Mouse (Mus musculus) heart, embryonic 16.5 days (tissue): ENCODE results near the gene Lilr4b. TPM values are rescaled to one million over a fixed set of nuclear protein-coding genes. Genes with fewer than 3 reads are reported as not detected.
"Not testable (repeated sequence)": the region's sequence is repeated elsewhere in the genome, so short reads cannot be mapped to it uniquely, and the experiment has no call there.

Experiments used
- ATAC-seq: fragments of 200-750 bp; cut with Nextera tagmentation; replicated peaks from 2 replicates; pipeline ENCODE4 v1.8.0; 2017; ENCODE audit warnings: moderate number of reproducible peaks; ENCODE audit not compliant: insufficient read depth, low FRiP score; ENCODE audit errors: extremely low read depth
- H3K27ac ChIP-seq: fragments of 300-500 bp; sonication (generic); 2 replicates; pipeline ENCODE4 v1.5.1; 2014; ENCODE audit warnings: mild to moderate bottlenecking, low read length, control low read depth, moderate library complexity
- H3K27me3 ChIP-seq: fragments of 300-500 bp; sonication (generic); 2 replicates; pipeline ENCODE4 v1.6.1; 2014; ENCODE audit warnings: low read length, mixed read lengths; ENCODE audit not compliant: control insufficient read depth, insufficient read depth
- H3K36me3 ChIP-seq: fragments of 300-500 bp; sonication (generic); 2 replicates; pipeline ENCODE4 v1.6.1; 2014; ENCODE audit not compliant: control insufficient read depth, insufficient read depth
- H3K4me1 ChIP-seq: fragments of 300-500 bp; sonication (generic); 2 replicates; pipeline ENCODE4 v1.6.1; 2014; ENCODE audit warnings: low read length, mixed read lengths; ENCODE audit not compliant: control insufficient read depth, insufficient read depth
- H3K4me2 ChIP-seq: fragments of 300-500 bp; sonication (generic); 2 replicates; pipeline ENCODE4 v1.6.1; 2014; ENCODE audit warnings: low read depth, mild to moderate bottlenecking, control low read depth, low read length
- H3K4me3 ChIP-seq: fragments of 300-500 bp; sonication (generic); 2 replicates; pipeline ENCODE4 v1.5.1; 2014; ENCODE audit warnings: mild to moderate bottlenecking, control low read depth, low read length
- H3K9ac ChIP-seq: fragments of 300-500 bp; sonication (generic); 2 replicates; pipeline ENCODE4 v1.6.1; 2014; ENCODE audit warnings: low read length, control low read depth
- H3K9me3 ChIP-seq: fragments of 300-500 bp; sonication (generic); replicated peaks from 2 replicates; pipeline ENCODE4 v1.6.1; 2016; ENCODE audit warnings: low read length; ENCODE audit not compliant: control insufficient read depth
- WGBS: fragments of 180-500 bp; shearing (Covaris S2); extraction: QIAGEN DNeasy Blood & Tissue Kit; methylation state at CpG from one replicate; pipeline ENCODE4 v1.1.7; 2014; 5-methylcytosine and 5-hydroxymethylcytosine counted together
- polyA plus RNA-seq: library from polyadenylated mRNA; unstranded; fragments of >200 nt; fragmentation: Nextera tagmentation; extraction: Ambion mirVana; gene quantifications from 2 replicates; pipeline ENCODE4 v1.2.1, GENCODE M21; 2015

Lilr4b gene
- polyA plus RNA-seq, 1 experiment from 2014 or later = 0.87 TPM

GRCm38 (mm10) chr10:51490691-51491090 is 10.3 kb downstream of the Lilr4b start, which contains the start of gene Lilrb4a:
Lilrb4a (plus strand) TSS chr10:51490956.
- no CpG with 5 or more reads among the region's 2 CpGs for WGBS
- ATAC-seq = not testable (repeated sequence)

GRCm38 (mm10) chr10:51520021-51520420 is 39.6 kb downstream of the Lilr4b start:
- Histone ChIP-seq H3K4me2 (no peak overlapping the region), H3K4me1 (no peaks in the 10 kb centered on the region)
- ATAC-seq = no peak

More at GRCm38 (mm10) chr10:51490691-51491090, 10.3 kb downstream of the Lilr4b start, which contains the start of gene Lilrb4a:
- H3K9ac ChIP-seq, H3K4me3 ChIP-seq, H3K27ac ChIP-seq, H3K36me3 ChIP-seq, H3K4me1 ChIP-seq, H3K4me2 ChIP-seq, H3K9me3 ChIP-seq, H3K27me3 ChIP-seq: not testable (repeated sequence)

GRCm38 (mm10) chr10:51521453-51521852 is 41.0 kb downstream of the Lilr4b start:
- no peak overlapping the region for H3K4me2 ChIP-seq
- H3K27ac ChIP-seq = no peak overlapping the region
- no peaks in the 10 kb centered on the region for H3K27me3 ChIP-seq
- no peak for ATAC-seq
- no peaks in the 10 kb centered on the region for H3K9me3 ChIP-seq
- no peak overlapping the region for H3K4me3 ChIP-seq
- no peaks in the 10 kb centered on the region for H3K36me3 ChIP-seq
- H3K4me1 ChIP-seq = no peaks in the 10 kb centered on the region
- no peak overlapping the region for H3K9ac ChIP-seq

More at GRCm38 (mm10) chr10:51520021-51520420, 39.6 kb downstream of the Lilr4b start:
- Histone ChIP-seq H3K9ac (no peak overlapping the region), H3K4me3 (no peak overlapping the region), H3K9me3 (no peaks in the 10 kb centered on the region), H3K27ac (no peak overlapping the region), H3K36me3 (no peaks in the 10 kb centered on the region), H3K27me3 (no peaks in the 10 kb centered on the region)

DNA sequence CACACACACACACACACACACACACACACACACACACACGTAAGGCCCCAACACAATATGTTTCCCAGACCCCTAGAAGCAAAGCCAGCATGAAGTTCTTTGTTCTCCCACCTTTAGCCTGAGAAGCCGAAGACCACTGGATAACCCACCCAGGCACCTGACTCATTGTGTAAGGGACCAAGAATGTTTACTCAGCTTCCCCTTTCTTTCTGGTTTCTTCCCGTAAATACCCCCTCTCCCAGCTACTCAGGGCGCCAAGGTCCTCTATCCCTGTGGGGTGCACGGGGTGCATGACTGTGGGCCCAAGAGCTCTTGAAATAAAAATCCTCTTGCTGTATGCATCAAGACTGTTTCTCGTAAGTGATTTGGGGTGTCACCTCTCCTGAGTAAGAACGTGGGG is 45.7 kb downstream of the Lilr4b start:
- Histone ChIP-seq H3K9me3 (no peaks in the 10 kb centered on the region), H3K27me3 (no peaks in the 10 kb centered on the region), H3K9ac (no peak overlapping the region), H3K4me3 (no peak overlapping the region), H3K4me1 (no peaks in the 10 kb centered on the region), H3K36me3 (no peaks in the 10 kb centered on the region), H3K4me2 (no peak overlapping the region), H3K27ac (no peak overlapping the region)
- 61% methylated on average over 7 of the region's 7 CpGs for whole genome bisulfite sequencing
- ATAC-seq = 0 out of 2 replicates have a peak, but pooled peaks have one; percentile 6

DNA sequence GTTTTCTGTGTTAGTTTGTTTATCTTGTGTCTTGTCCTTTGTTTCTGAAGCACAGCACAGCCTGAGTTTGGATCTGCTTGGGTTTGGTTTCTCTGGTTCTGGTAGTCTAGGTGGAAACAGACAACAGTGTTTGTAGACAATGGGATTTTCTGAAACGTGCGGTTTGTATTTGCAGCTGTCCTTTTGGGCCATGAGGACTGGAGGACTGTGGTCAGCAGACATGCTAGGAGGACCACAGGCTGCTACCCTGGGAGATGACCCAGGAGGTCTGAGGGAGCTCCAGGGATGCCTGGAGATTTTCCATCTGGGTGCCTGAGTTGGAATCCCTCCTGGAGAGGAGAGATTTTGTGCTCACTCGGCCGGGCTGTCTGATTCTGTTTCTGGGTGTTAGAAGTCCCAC is 46.2 kb downstream of the Lilr4b start:
- H3K27me3 ChIP-seq = no peaks in the 10 kb centered on the region
- no peak overlapping the region for H3K4me3 ChIP-seq
- H3K9ac ChIP-seq = no peak overlapping the region
- 59% methylated on average over 4 of the region's 4 CpGs for WGBS
- no peak overlapping the region for H3K27ac ChIP-seq
- H3K4me2 ChIP-seq = no peak overlapping the region
- ATAC-seq = no peak
- no peaks in the 10 kb centered on the region for H3K4me1 ChIP-seq
- no peaks in the 10 kb centered on the region for H3K9me3 ChIP-seq
- H3K36me3 ChIP-seq = no peaks in the 10 kb centered on the region

GRCm38 (mm10) chr10:51528840-51529434 is 48.5 kb downstream of the Lilr4b start:
- Histone ChIP-seq H3K4me2 (no peak overlapping the region), H3K4me1 (no peaks in the 10 kb centered on the region), H3K9ac (no peak overlapping the region), H3K9me3 (no peaks in the 10 kb centered on the region), H3K27ac (no peak overlapping the region), H3K36me3 (no peaks in the 10 kb centered on the region), H3K27me3 (no peaks in the 10 kb centered on the region), H3K4me3 (no peak overlapping the region)
- ATAC-seq = no peak
- 35% methylated on average over 8 of the region's 8 CpGs for WGBS

DNA sequence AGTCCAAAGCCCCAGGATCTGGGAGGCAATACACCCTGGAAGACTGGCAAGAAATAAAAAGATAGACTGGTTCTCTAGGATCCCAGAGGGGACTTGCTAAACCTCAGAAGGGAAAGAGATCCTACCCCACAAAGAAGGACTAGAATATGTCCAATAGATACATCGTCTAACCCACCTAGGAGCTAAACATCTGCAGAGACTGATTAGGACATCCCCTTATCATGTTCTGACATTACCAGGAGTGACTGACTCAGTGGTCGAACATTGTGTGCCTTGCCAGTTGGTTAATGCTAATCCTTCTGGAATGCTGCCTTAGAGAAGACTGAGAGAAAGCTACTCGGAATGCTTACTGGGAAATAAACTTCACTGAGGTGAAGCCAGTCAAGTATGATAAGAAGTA is 49.1 kb downstream of the Lilr4b start:
- ATAC-seq = no peak
- Histone ChIP-seq H3K4me3 (no peak overlapping the region), H3K27ac (no peak overlapping the region), H3K27me3 (no peaks in the 10 kb centered on the region), H3K36me3 (no peaks in the 10 kb centered on the region), H3K9me3 (no peaks in the 10 kb centered on the region), H3K4me2 (no peak overlapping the region), H3K9ac (no peak overlapping the region), H3K4me1 (no peaks in the 10 kb centered on the region)
- 50% methylated on average over 3 of the region's 3 CpGs for WGBS

GRCm38 (mm10) chr10:51530813-51531212 is 50.4 kb downstream of the Lilr4b start:
- ATAC-seq = no peak
- Histone ChIP-seq H3K4me3 (no peak overlapping the region), H3K4me1 (no peaks in the 10 kb centered on the region), H3K9me3 (no peaks in the 10 kb centered on the region), H3K9ac (no peak overlapping the region), H3K36me3 (no peaks in the 10 kb centered on the region), H3K27ac (no peak overlapping the region), H3K27me3 (no peaks in the 10 kb centered on the region), H3K4me2 (no peak overlapping the region)
- WGBS = 87% methylated on average over 7 of the region's 7 CpGs
